Mouse (Mus musculus) ES-Bruce4 (cell line): ENCODE data around the gene Spdef.

ENCODE experiments used
- CTCF ChIP-seq: IDR thresholded peaks from one replicate; pipeline ENCODE4 v1.8.1; 2011; ENCODE audit warnings: low read depth, low read length
- POLR2A ChIP-seq: IDR thresholded peaks from one replicate; pipeline ENCODE4 v1.8.1; 2011; ENCODE audit warnings: low read length; ENCODE audit not compliant: insufficient read depth

- TF ChIP-seq CTCF (no peak), POLR2A (no peak)
Measured at GRCm38 (mm10) chr17:27751314-27752202, 22.8 kb upstream of the Spdef start.
